Mouse (Mus musculus): ENCODE data around the gene Sun2. TPM values are rescaled to one million over a fixed set of nuclear protein-coding genes. Genes with fewer than 3 reads are reported as not detected.

The Sun2 gene
- polyA plus RNA-seq (2014; fragmentation: Nextera tagmentation; extraction: Ambion mirVana) = 6.1 and 10.2 TPM in 2 replicates

GRCm38 (mm10) chr15:79741921-79742705 lies at the start of gene Sun2:
Sun2 (minus strand) TSS chr15:79742536.
- H3K36me3 ChIP-seq (ENCODE audit: control insufficient read depth, insufficient read depth, low read length) = peaks cover 6% of the 10 kb centered on the region
- ATAC-seq (ENCODE audit: insufficient read depth, low FRiP score, low TSS enrichment) (peak; percentile 93), DNase-seq (ENCODE audit: low spot score) (peak; percentile 92)
- peak within 1 kb of the TSS; percentile 98 for H3K4me3 ChIP-seq (ENCODE audit: low read depth, low read length)
- no peaks in the 10 kb centered on the region for H3K9me3 ChIP-seq (ENCODE audit: control insufficient read depth, low read length)
- H3K9ac ChIP-seq (ENCODE audit: low read length) = peak within 1 kb of the TSS; percentile 93
- H3K27ac ChIP-seq (ENCODE audit: low read depth, low read length) = peak within 1 kb of the TSS; percentile 53; the same call in 1 of the 2 replicates
- under 1% methylated on average over 56 of the region's 93 CpGs for WGBS
- no peaks in the 10 kb centered on the region for H3K27me3 ChIP-seq (ENCODE audit: control insufficient read depth, insufficient read depth, low read length)
- peak within 1 kb of the TSS; percentile 83 for H3K4me2 ChIP-seq (ENCODE audit: low read depth)
- H3K4me1 ChIP-seq (ENCODE audit: control insufficient read depth, insufficient read depth, low read length) = peaks cover 12% of the 10 kb centered on the region

- WGBS = 1% methylated on average over 12 of the region's 12 CpGs
- no peak overlapping the region for H3K4me2 ChIP-seq (ENCODE audit: low read depth)
- H3K27me3 ChIP-seq (ENCODE audit: control insufficient read depth, insufficient read depth, low read length) = no peaks in the 10 kb centered on the region
- no peak overlapping the region for H3K9ac ChIP-seq (ENCODE audit: low read length)
- H3K4me3 ChIP-seq (ENCODE audit: low read depth, low read length) = no peak overlapping the region
- no peaks in the 10 kb centered on the region for H3K36me3 ChIP-seq (ENCODE audit: control insufficient read depth, insufficient read depth, low read length)
- no peak for ATAC-seq (ENCODE audit: insufficient read depth, low FRiP score, low TSS enrichment)
- DNase-seq (ENCODE audit: low spot score) = peak; percentile 67
- no peaks in the 10 kb centered on the region for H3K9me3 ChIP-seq (ENCODE audit: control insufficient read depth, low read length)
- H3K27ac ChIP-seq (ENCODE audit: low read depth, low read length) = no peak overlapping the region
- H3K4me1 ChIP-seq (ENCODE audit: control insufficient read depth, insufficient read depth, low read length) = peaks cover 5% of the 10 kb centered on the region
Observed at GRCm38 (mm10) chr15:79791502-79791901, 49.2 kb upstream of the Sun2 start.

- H3K4me2 ChIP-seq (ENCODE audit: low read depth) = no peak overlapping the region
Observed at GRCm38 (mm10) chr15:79790905-79791304, 48.6 kb upstream of the Sun2 start.

GRCm38 (mm10) chr15:79790111-79790510 lies 47.8 kb upstream of the Sun2 start:
- ATAC-seq (ENCODE audit: insufficient read depth, low FRiP score, low TSS enrichment) = no peak
- H3K9ac ChIP-seq (ENCODE audit: low read length) = no peak overlapping the region
- no peaks in the 10 kb centered on the region for H3K9me3 ChIP-seq (ENCODE audit: control insufficient read depth, low read length)
- no peaks in the 10 kb centered on the region for H3K27me3 ChIP-seq (ENCODE audit: control insufficient read depth, insufficient read depth, low read length)
- no peak overlapping the region for H3K4me3 ChIP-seq (ENCODE audit: low read depth, low read length)
- DNase-seq (ENCODE audit: low spot score) = no peak
- peaks cover 5% of the 10 kb centered on the region for H3K4me1 ChIP-seq (ENCODE audit: control insufficient read depth, insufficient read depth, low read length)
- no peak overlapping the region for H3K27ac ChIP-seq (ENCODE audit: low read depth, low read length)
- no peaks in the 10 kb centered on the region for H3K36me3 ChIP-seq (ENCODE audit: control insufficient read depth, insufficient read depth, low read length)
- 52% methylated on average over 8 of the region's 8 CpGs for WGBS
- no peak overlapping the region for H3K4me2 ChIP-seq (ENCODE audit: low read depth)

More at GRCm38 (mm10) chr15:79790905-79791304, 48.6 kb upstream of the Sun2 start:
- Histone ChIP-seq H3K27ac (ENCODE audit: low read depth, low read length) (no peak overlapping the region), H3K4me1 (ENCODE audit: control insufficient read depth, insufficient read depth, low read length) (peaks cover 5% of the 10 kb centered on the region), H3K4me3 (ENCODE audit: low read depth, low read length) (no peak overlapping the region), H3K9me3 (ENCODE audit: control insufficient read depth, low read length) (no peaks in the 10 kb centered on the region), H3K27me3 (ENCODE audit: control insufficient read depth, insufficient read depth, low read length) (no peaks in the 10 kb centered on the region), H3K9ac (ENCODE audit: low read length) (no peak overlapping the region), H3K36me3 (ENCODE audit: control insufficient read depth, insufficient read depth, low read length) (no peaks in the 10 kb centered on the region)
- DNase-seq (ENCODE audit: low spot score) = no peak
- ATAC-seq (ENCODE audit: insufficient read depth, low FRiP score, low TSS enrichment) = no peak
- 83% methylated on average over 6 of the region's 6 CpGs for WGBS

GRCm38 (mm10) chr15:79787815-79788214 lies 45.5 kb upstream of the Sun2 start:
- DNase-seq (ENCODE audit: low spot score) = no peak
- H3K4me1 ChIP-seq (ENCODE audit: control insufficient read depth, insufficient read depth, low read length) = peaks cover 5% of the 10 kb centered on the region
- WGBS = 66% methylated on average over 8 of the region's 8 CpGs
- no peak overlapping the region for H3K9ac ChIP-seq (ENCODE audit: low read length)
- no peak overlapping the region for H3K4me2 ChIP-seq (ENCODE audit: low read depth)
- H3K4me3 ChIP-seq (ENCODE audit: low read depth, low read length) = no peak overlapping the region
- no peak overlapping the region for H3K27ac ChIP-seq (ENCODE audit: low read depth, low read length)
- H3K36me3 ChIP-seq (ENCODE audit: control insufficient read depth, insufficient read depth, low read length) = no peaks in the 10 kb centered on the region
- no peak for ATAC-seq (ENCODE audit: insufficient read depth, low FRiP score, low TSS enrichment)
- H3K27me3 ChIP-seq (ENCODE audit: control insufficient read depth, insufficient read depth, low read length) = no peaks in the 10 kb centered on the region
- H3K9me3 ChIP-seq (ENCODE audit: control insufficient read depth, low read length) = no peaks in the 10 kb centered on the region

- DNase-seq (ENCODE audit: low spot score) = no peak
- ATAC-seq (ENCODE audit: insufficient read depth, low FRiP score, low TSS enrichment) = no peak
- peaks cover 5% of the 10 kb centered on the region for H3K4me1 ChIP-seq (ENCODE audit: control insufficient read depth, insufficient read depth, low read length)
- no peaks in the 10 kb centered on the region for H3K27me3 ChIP-seq (ENCODE audit: control insufficient read depth, insufficient read depth, low read length)
- H3K9ac ChIP-seq (ENCODE audit: low read length) = no peak overlapping the region
- no peak overlapping the region for H3K4me2 ChIP-seq (ENCODE audit: low read depth)
- no peak overlapping the region for H3K4me3 ChIP-seq (ENCODE audit: low read depth, low read length)
- H3K27ac ChIP-seq (ENCODE audit: low read depth, low read length) = no peak overlapping the region
- H3K9me3 ChIP-seq (ENCODE audit: control insufficient read depth, low read length) = no peaks in the 10 kb centered on the region
- no peaks in the 10 kb centered on the region for H3K36me3 ChIP-seq (ENCODE audit: control insufficient read depth, insufficient read depth, low read length)
- WGBS = 79% methylated on average over 1 of the region's 1 CpGs
Observed at GRCm38 (mm10) chr15:79785056-79785455, 42.7 kb upstream of the Sun2 start.

- no peak within 1 kb of the TSS for H3K27ac ChIP-seq (ENCODE audit: low read depth, low read length)
- H3K4me2 ChIP-seq (ENCODE audit: low read depth) = no peak within 1 kb of the TSS
- no peak for ATAC-seq (ENCODE audit: insufficient read depth, low FRiP score, low TSS enrichment)
- no peaks in the 10 kb centered on the region for H3K36me3 ChIP-seq (ENCODE audit: control insufficient read depth, insufficient read depth, low read length)
- H3K9me3 ChIP-seq (ENCODE audit: control insufficient read depth, low read length) = no peaks in the 10 kb centered on the region
- H3K9ac ChIP-seq (ENCODE audit: low read length) = no peak within 1 kb of the TSS
- DNase-seq (ENCODE audit: low spot score) = no peak
- H3K27me3 ChIP-seq (ENCODE audit: control insufficient read depth, insufficient read depth, low read length) = no peaks in the 10 kb centered on the region
- H3K4me1 ChIP-seq (ENCODE audit: control insufficient read depth, insufficient read depth, low read length) = peaks cover 12% of the 10 kb centered on the region
- H3K4me3 ChIP-seq (ENCODE audit: low read depth, low read length) = no peak within 1 kb of the TSS
Observed at GRCm38 (mm10) chr15:79777749-79778148, 35.4 kb upstream of the Sun2 start, which contains the start of gene Dnal4. Dnal4 (minus strand) TSS chr15:79777849.

- DNase-seq (ENCODE audit: low spot score) (no peak), ATAC-seq (ENCODE audit: insufficient read depth, low FRiP score, low TSS enrichment) (no peak)
- H3K4me2 ChIP-seq (ENCODE audit: low read depth) = no peak overlapping the region
- H3K9ac ChIP-seq (ENCODE audit: low read length) = 0 out of 2 replicates have a peak overlapping the region, but pooled peaks have one; percentile 50
- H3K27me3 ChIP-seq (ENCODE audit: control insufficient read depth, insufficient read depth, low read length) = no peaks in the 10 kb centered on the region
- H3K27ac ChIP-seq (ENCODE audit: low read depth, low read length) = no peak overlapping the region
- no peaks in the 10 kb centered on the region for H3K9me3 ChIP-seq (ENCODE audit: control insufficient read depth, low read length)
- H3K4me1 ChIP-seq (ENCODE audit: control insufficient read depth, insufficient read depth, low read length) = peaks cover 12% of the 10 kb centered on the region
- no peak overlapping the region for H3K4me3 ChIP-seq (ENCODE audit: low read depth, low read length)
- H3K36me3 ChIP-seq (ENCODE audit: control insufficient read depth, insufficient read depth, low read length) = no peaks in the 10 kb centered on the region
- WGBS = 74% methylated on average over 7 of the region's 7 CpGs
Observed at GRCm38 (mm10) chr15:79775662-79776061, 33.3 kb upstream of the Sun2 start.

All from neural tube, embryonic 11.5 days (tissue).